Mouse (Mus musculus) kidney, embryonic 14.5 days (tissue): ENCODE results near the gene Tmem132c. TPM values are rescaled to one million over a fixed set of nuclear protein-coding genes. Genes with fewer than 3 reads are reported as not detected.

Experiments used
- ATAC-seq: fragments of 200-750 bp; cut with Nextera tagmentation; 2 replicates; pipeline ENCODE4 v1.8.0; 2017; ENCODE audit warnings: moderate number of reproducible peaks, mild to moderate bottlenecking, moderate TSS enrichment, moderate library complexity; ENCODE audit not compliant: low FRiP score, low TSS enrichment
- H3K27ac ChIP-seq: fragments of 300-500 bp; sonication (generic); 2 replicates; pipeline ENCODE4 v1.5.1; 2014; ENCODE audit warnings: low read depth, mild to moderate bottlenecking, low read length, moderate library complexity, mixed read lengths
- H3K27me3 ChIP-seq: fragments of 300-500 bp; sonication (generic); 2 replicates; pipeline ENCODE4 v1.6.1; 2014; ENCODE audit warnings: mild to moderate bottlenecking, low read length; ENCODE audit not compliant: control insufficient read depth, insufficient read depth
- H3K36me3 ChIP-seq: fragments of 300-500 bp; sonication (generic); 2 replicates; pipeline ENCODE4 v1.6.1; 2014; ENCODE audit warnings: low read length, mixed read lengths; ENCODE audit not compliant: control insufficient read depth, insufficient read depth
- H3K4me1 ChIP-seq: fragments of 300-500 bp; sonication (generic); 2 replicates; pipeline ENCODE4 v1.6.1; 2014; ENCODE audit warnings: low read length, mixed read lengths; ENCODE audit not compliant: control insufficient read depth, insufficient read depth
- H3K4me2 ChIP-seq: fragments of 300-500 bp; sonication (generic); replicated peaks from 2 replicates; pipeline ENCODE4 v1.6.1; 2014; ENCODE audit warnings: low read depth, mild to moderate bottlenecking, low read length
- H3K4me3 ChIP-seq: fragments of 300-500 bp; sonication (generic); 2 replicates; pipeline ENCODE4 v1.5.1; 2014; ENCODE audit warnings: mild to moderate bottlenecking, low read length
- H3K9ac ChIP-seq: fragments of 300-500 bp; sonication (generic); 2 replicates; pipeline ENCODE4 v1.6.1; 2014; ENCODE audit warnings: low read depth, mild to moderate bottlenecking, low read length, moderate library complexity
- H3K9me3 ChIP-seq: fragments of 300-500 bp; sonication (generic); 2 replicates; pipeline ENCODE4 v1.6.1; 2016; ENCODE audit warnings: low read length; ENCODE audit not compliant: control insufficient read depth
- WGBS: fragments of 180-500 bp; shearing (Covaris S2); extraction: QIAGEN DNeasy Blood & Tissue Kit; methylation state at CpG from one replicate; pipeline ENCODE4 v1.1.7; 2014; 5-methylcytosine and 5-hydroxymethylcytosine counted together
- polyA plus RNA-seq: library from polyadenylated mRNA; unstranded; fragments of >200 nt; fragmentation: Nextera tagmentation; extraction: Ambion mirVana; gene quantifications from 2 replicates; pipeline ENCODE4 v1.2.1, GENCODE M21; 2014

Tmem132c gene
- polyA plus RNA-seq, 1 experiment from 2014 or later = 0.77 TPM

- WGBS = 50% methylated on average over 7 of the region's 7 CpGs
- ATAC-seq = no peak
- H3K36me3 ChIP-seq = no peaks in the 10 kb centered on the region
- peaks cover 21% of the 10 kb centered on the region for H3K4me1 ChIP-seq
- no peaks in the 10 kb centered on the region for H3K9me3 ChIP-seq
- H3K27me3 ChIP-seq = peaks cover 54% of the 10 kb centered on the region
- H3K4me2 ChIP-seq = no peak overlapping the region
- no peak overlapping the region for H3K9ac ChIP-seq
- H3K27ac ChIP-seq = no peak overlapping the region
- H3K4me3 ChIP-seq = no peak overlapping the region
These were observed 1.9 kb upstream of the Tmem132c start for GRCm38 (mm10) chr5:127239706-127240105.

DNA sequence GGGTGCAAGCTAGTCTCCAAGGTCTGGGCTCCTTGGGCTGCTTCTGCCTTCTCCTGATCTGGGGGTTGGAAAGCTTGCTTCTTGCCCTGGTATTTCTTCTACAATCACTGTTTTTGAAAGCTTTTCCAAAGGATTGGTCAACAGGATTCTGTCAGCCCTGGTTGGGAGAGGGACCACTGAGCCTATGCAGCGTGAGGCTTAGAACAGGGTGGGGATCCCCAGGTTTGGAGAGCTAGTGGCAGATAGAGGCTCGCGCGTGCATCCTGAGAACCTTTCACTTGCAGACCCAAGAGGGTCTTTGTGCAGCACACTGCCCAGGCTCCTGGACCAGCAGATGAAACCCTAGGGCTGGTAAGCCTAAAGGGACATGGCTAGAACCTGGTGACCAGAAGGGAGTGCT is 962 bp upstream of the Tmem132c start:
- H3K4me3 ChIP-seq = no peak overlapping the region
- H3K4me1 ChIP-seq = peaks cover 21% of the 10 kb centered on the region
- 7% methylated on average over 4 of the region's 4 CpGs for whole genome bisulfite sequencing
- no peak for ATAC-seq
- H3K27ac ChIP-seq = no peak overlapping the region
- no peak overlapping the region for H3K9ac ChIP-seq
- no peak overlapping the region; the same call in 1 of the 2 replicates for H3K4me2 ChIP-seq
- H3K27me3 ChIP-seq = peaks cover 54% of the 10 kb centered on the region
- no peaks in the 10 kb centered on the region for H3K9me3 ChIP-seq
- no peaks in the 10 kb centered on the region for H3K36me3 ChIP-seq

GRCm38 (mm10) chr5:127241925-127242762 is 536 bp downstream of the Tmem132c start:
- WGBS = under 1% methylated on average over 71 of the region's 73 CpGs
- Histone ChIP-seq H3K27me3 (peaks cover 54% of the 10 kb centered on the region), H3K27ac (no peak overlapping the region), H3K36me3 (no peaks in the 10 kb centered on the region), H3K9ac (peak overlapping the region; percentile 37; the same call in 1 of the 2 replicates), H3K4me3 (peak overlapping the region; percentile 62), H3K4me1 (peaks cover 21% of the 10 kb centered on the region), H3K9me3 (no peaks in the 10 kb centered on the region), H3K4me2 (peak overlapping the region; percentile 94)
- ATAC-seq = peak; percentile 83

GRCm38 (mm10) chr5:127242763-127243160 is 1.2 kb downstream of the Tmem132c start:
- Histone ChIP-seq H3K9ac (0 out of 2 replicates have a peak overlapping the region, but pooled peaks have one; percentile 1), H3K27me3 (peaks cover 54% of the 10 kb centered on the region), H3K4me2 (peak overlapping the region; percentile 94), H3K36me3 (no peaks in the 10 kb centered on the region), H3K9me3 (no peaks in the 10 kb centered on the region), H3K4me3 (peak overlapping the region; percentile 62), H3K4me1 (peaks cover 21% of the 10 kb centered on the region), H3K27ac (no peak overlapping the region)
- 1% methylated on average over 13 of the region's 13 CpGs for WGBS
- no peak for ATAC-seq

- Histone ChIP-seq H3K27me3 (peaks cover 54% of the 10 kb centered on the region), H3K9ac (no peak overlapping the region)
These were observed 1.6 kb downstream of the Tmem132c start for GRCm38 (mm10) chr5:127243209-127243608.

GRCm38 (mm10) chr5:127243611-127244010 is 2.0 kb downstream of the Tmem132c start:
- Histone ChIP-seq H3K4me2 (peak overlapping the region; percentile 94), H3K27me3 (peaks cover 54% of the 10 kb centered on the region), H3K4me3 (peak overlapping the region; percentile 62), H3K4me1 (peaks cover 21% of the 10 kb centered on the region), H3K9me3 (no peaks in the 10 kb centered on the region), H3K9ac (no peak overlapping the region), H3K27ac (no peak overlapping the region), H3K36me3 (no peaks in the 10 kb centered on the region)
- ATAC-seq = no peak
- 8% methylated on average over 13 of the region's 13 CpGs for WGBS

More at GRCm38 (mm10) chr5:127243209-127243608, 1.6 kb downstream of the Tmem132c start:
- no peak for ATAC-seq
- no peaks in the 10 kb centered on the region for H3K36me3 ChIP-seq
- H3K4me3 ChIP-seq = peak overlapping the region; percentile 62
- no peaks in the 10 kb centered on the region for H3K9me3 ChIP-seq
- 0% methylated on average over 16 of the region's 16 CpGs for WGBS
- H3K4me1 ChIP-seq = peaks cover 21% of the 10 kb centered on the region
- H3K27ac ChIP-seq = no peak overlapping the region
- H3K4me2 ChIP-seq = peak overlapping the region; percentile 94

- Histone ChIP-seq H3K4me2 (no peak overlapping the region), H3K27me3 (no peaks in the 10 kb centered on the region), H3K4me1 (no peaks in the 10 kb centered on the region), H3K9ac (no peak overlapping the region), H3K9me3 (peaks cover 6% of the 10 kb centered on the region; the same call in 1 of the 2 replicates), H3K27ac (no peak overlapping the region), H3K36me3 (no peaks in the 10 kb centered on the region), H3K4me3 (no peak overlapping the region)
- 63% methylated on average over 2 of the region's 2 CpGs for WGBS
- no peak for ATAC-seq
These were observed 11.7 kb downstream of the Tmem132c start for GRCm38 (mm10) chr5:127253263-127253662.

GRCm38 (mm10) chr5:127256947-127257610 is 15.5 kb downstream of the Tmem132c start:
- Histone ChIP-seq H3K4me1 (no peaks in the 10 kb centered on the region), H3K4me2 (no peak overlapping the region), H3K27me3 (no peaks in the 10 kb centered on the region), H3K9ac (no peak overlapping the region), H3K4me3 (no peak overlapping the region), H3K9me3 (peaks cover 6% of the 10 kb centered on the region; the same call in 1 of the 2 replicates), H3K36me3 (no peaks in the 10 kb centered on the region), H3K27ac (no peak overlapping the region)
- 62% methylated on average over 11 of the region's 11 CpGs for WGBS
- ATAC-seq = no peak

DNA sequence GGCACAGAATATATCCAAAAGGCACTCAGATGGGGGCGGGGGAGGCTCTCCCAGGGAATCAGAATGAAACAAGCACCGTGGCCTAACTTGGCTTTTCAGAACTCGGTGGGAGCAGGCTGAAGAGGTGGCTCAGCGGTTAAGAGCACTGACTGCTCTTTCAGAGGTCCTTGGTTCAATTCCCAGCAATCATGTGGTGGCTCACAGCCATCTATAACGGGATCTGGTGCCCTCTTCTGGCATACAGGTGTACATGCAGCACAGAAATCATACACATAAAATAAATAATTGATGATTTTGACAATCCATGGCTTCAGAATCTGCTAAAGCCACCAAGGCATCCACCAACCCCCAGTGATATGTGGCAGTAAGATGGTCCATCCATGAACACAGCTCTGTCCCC is 20.5 kb downstream of the Tmem132c start:
- no peak for ATAC-seq
- Histone ChIP-seq H3K4me3 (no peak overlapping the region), H3K9ac (no peak overlapping the region), H3K27ac (no peak overlapping the region), H3K4me2 (no peak overlapping the region), H3K9me3 (no peaks in the 10 kb centered on the region), H3K27me3 (no peaks in the 10 kb centered on the region), H3K36me3 (no peaks in the 10 kb centered on the region), H3K4me1 (no peaks in the 10 kb centered on the region)
- 86% methylated on average over 5 of the region's 5 CpGs for WGBS
